Mouse (Mus musculus) heart, embryonic 16.5 days (tissue): ENCODE measurements around the gene Ptpn9. TPM values are rescaled to one million over a fixed set of nuclear protein-coding genes. Genes with fewer than 3 reads are reported as not detected.

Source experiments
- ATAC-seq: fragments of 200-750 bp; cut with Nextera tagmentation; replicated peaks from 2 replicates; pipeline ENCODE4 v1.8.0; 2017; ENCODE audit warnings: moderate number of reproducible peaks; ENCODE audit not compliant: insufficient read depth, low FRiP score; ENCODE audit errors: extremely low read depth
- H3K27ac ChIP-seq: fragments of 300-500 bp; sonication (generic); 2 replicates; pipeline ENCODE4 v1.5.1; 2014; ENCODE audit warnings: mild to moderate bottlenecking, low read length, control low read depth, moderate library complexity
- H3K27me3 ChIP-seq: fragments of 300-500 bp; sonication (generic); 2 replicates; pipeline ENCODE4 v1.6.1; 2014; ENCODE audit warnings: low read length, mixed read lengths; ENCODE audit not compliant: control insufficient read depth, insufficient read depth
- H3K36me3 ChIP-seq: fragments of 300-500 bp; sonication (generic); 2 replicates; pipeline ENCODE4 v1.6.1; 2014; ENCODE audit not compliant: control insufficient read depth, insufficient read depth
- H3K4me1 ChIP-seq: fragments of 300-500 bp; sonication (generic); 2 replicates; pipeline ENCODE4 v1.6.1; 2014; ENCODE audit warnings: low read length, mixed read lengths; ENCODE audit not compliant: control insufficient read depth, insufficient read depth
- H3K4me2 ChIP-seq: fragments of 300-500 bp; sonication (generic); 2 replicates; pipeline ENCODE4 v1.6.1; 2014; ENCODE audit warnings: low read depth, mild to moderate bottlenecking, control low read depth, low read length
- H3K4me3 ChIP-seq: fragments of 300-500 bp; sonication (generic); 2 replicates; pipeline ENCODE4 v1.5.1; 2014; ENCODE audit warnings: mild to moderate bottlenecking, control low read depth, low read length
- H3K9ac ChIP-seq: fragments of 300-500 bp; sonication (generic); 2 replicates; pipeline ENCODE4 v1.6.1; 2014; ENCODE audit warnings: low read length, control low read depth
- H3K9me3 ChIP-seq: fragments of 300-500 bp; sonication (generic); replicated peaks from 2 replicates; pipeline ENCODE4 v1.6.1; 2016; ENCODE audit warnings: low read length; ENCODE audit not compliant: control insufficient read depth
- WGBS: fragments of 180-500 bp; shearing (Covaris S2); extraction: QIAGEN DNeasy Blood & Tissue Kit; methylation state at CpG from one replicate; pipeline ENCODE4 v1.1.7; 2014; 5-methylcytosine and 5-hydroxymethylcytosine counted together
- polyA plus RNA-seq: library from polyadenylated mRNA; unstranded; fragments of >200 nt; fragmentation: Nextera tagmentation; extraction: Ambion mirVana; gene quantifications from 2 replicates; pipeline ENCODE4 v1.2.1, GENCODE M21; 2015

Ptpn9 gene
- polyA plus RNA-seq, 1 experiment from 2014 or later = 12.7 TPM

DNA sequence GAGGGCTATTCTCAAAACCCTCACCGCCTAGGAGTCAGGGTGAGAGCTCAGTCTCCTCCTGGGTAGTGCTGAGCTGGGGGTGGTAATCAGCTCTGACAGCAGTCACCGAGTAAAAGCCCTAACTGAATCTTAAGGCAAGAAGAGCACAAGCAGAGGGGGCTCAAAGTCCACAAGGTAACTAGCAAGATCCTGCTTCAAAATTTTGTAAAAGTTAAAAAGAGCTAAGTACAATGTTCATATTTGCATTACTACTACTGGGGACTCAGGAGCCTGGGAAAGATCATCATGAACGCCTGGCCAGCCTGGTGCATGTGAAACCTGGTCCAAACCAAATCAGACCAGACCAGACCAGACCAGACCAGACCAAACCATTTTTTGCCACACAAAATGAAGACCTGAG lies 73.5 kb downstream of the Ptpn9 start:
- no peak overlapping the region for H3K27ac ChIP-seq
- WGBS = 55% methylated on average over 3 of the region's 3 CpGs
- H3K9ac ChIP-seq = no peak overlapping the region
- no peak overlapping the region for H3K4me3 ChIP-seq
- H3K36me3 ChIP-seq = no peaks in the 10 kb centered on the region
- peaks cover 9% of the 10 kb centered on the region for H3K4me1 ChIP-seq
- no peaks in the 10 kb centered on the region for H3K9me3 ChIP-seq
- H3K4me2 ChIP-seq = no peak overlapping the region
- H3K27me3 ChIP-seq = no peaks in the 10 kb centered on the region
- no peak for ATAC-seq

GRCm38 (mm10) chr9:57070262-57070661 lies 75.5 kb downstream of the Ptpn9 start:
- Histone ChIP-seq H3K4me1 (peaks cover 17% of the 10 kb centered on the region), H3K36me3 (no peaks in the 10 kb centered on the region), H3K27ac (no peak overlapping the region), H3K4me3 (no peak overlapping the region), H3K9me3 (no peaks in the 10 kb centered on the region), H3K9ac (no peak overlapping the region), H3K27me3 (no peaks in the 10 kb centered on the region), H3K4me2 (no peak overlapping the region)
- no peak for ATAC-seq
- WGBS = 32% methylated on average over 1 of the region's 1 CpGs

- WGBS = 10% methylated on average over 5 of the region's 5 CpGs
- H3K4me2 ChIP-seq = peak overlapping the region; percentile 71
- peak overlapping the region; percentile 91 for H3K4me3 ChIP-seq
- no peaks in the 10 kb centered on the region for H3K36me3 ChIP-seq
- H3K9ac ChIP-seq = peak overlapping the region; percentile 89
- no peak for ATAC-seq
- H3K27me3 ChIP-seq = no peaks in the 10 kb centered on the region
- H3K9me3 ChIP-seq = no peaks in the 10 kb centered on the region
- peak overlapping the region; percentile 100 for H3K27ac ChIP-seq
- peaks cover 17% of the 10 kb centered on the region for H3K4me1 ChIP-seq
Observed at GRCm38 (mm10) chr9:57070800-57071545, 76.2 kb downstream of the Ptpn9 start.

DNA sequence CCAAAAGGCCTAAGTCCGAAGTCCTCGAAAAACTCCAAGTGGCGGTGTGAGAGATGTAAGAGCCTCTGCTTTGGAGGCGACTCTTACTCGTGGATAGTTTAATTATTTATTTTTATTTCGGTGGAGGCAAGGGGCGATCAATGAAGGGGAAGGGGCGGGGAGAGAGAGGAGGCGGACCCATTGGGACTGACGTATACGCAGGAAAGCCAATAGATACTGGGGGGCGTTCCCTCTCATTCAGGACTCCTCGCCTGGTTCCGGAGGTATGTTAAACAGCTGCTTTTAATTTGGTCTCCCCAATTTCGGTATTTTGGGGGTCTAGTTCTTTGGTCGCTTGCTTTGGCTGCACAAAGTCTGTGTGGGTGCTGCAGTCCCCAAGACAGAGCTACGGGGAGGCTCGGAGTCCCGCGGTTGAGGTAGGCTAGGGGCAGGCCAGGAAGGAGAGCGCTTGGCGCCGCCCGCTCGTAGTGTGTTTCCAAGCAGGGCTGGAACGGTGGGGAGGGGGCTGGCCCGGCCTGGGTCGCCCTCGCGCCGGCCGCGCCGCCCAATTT lies 77.2 kb downstream of the Ptpn9 start, which contains the start of gene Sin3a:
Gene Sin3a, plus strand, starts transcription at position 240 of the 551 bp plus-strand sequence.
- under 1% methylated on average over 34 of the region's 34 CpGs for WGBS
- peak within 1 kb of the TSS; percentile 71 for H3K4me2 ChIP-seq
- peak within 1 kb of the TSS; percentile 100 for H3K27ac ChIP-seq
- no peak for ATAC-seq
- H3K4me1 ChIP-seq = peaks cover 17% of the 10 kb centered on the region
- H3K36me3 ChIP-seq = no peaks in the 10 kb centered on the region
- no peaks in the 10 kb centered on the region for H3K27me3 ChIP-seq
- peak within 1 kb of the TSS; percentile 91 for H3K4me3 ChIP-seq
- peak within 1 kb of the TSS; percentile 89 for H3K9ac ChIP-seq
- H3K9me3 ChIP-seq = no peaks in the 10 kb centered on the region

DNA sequence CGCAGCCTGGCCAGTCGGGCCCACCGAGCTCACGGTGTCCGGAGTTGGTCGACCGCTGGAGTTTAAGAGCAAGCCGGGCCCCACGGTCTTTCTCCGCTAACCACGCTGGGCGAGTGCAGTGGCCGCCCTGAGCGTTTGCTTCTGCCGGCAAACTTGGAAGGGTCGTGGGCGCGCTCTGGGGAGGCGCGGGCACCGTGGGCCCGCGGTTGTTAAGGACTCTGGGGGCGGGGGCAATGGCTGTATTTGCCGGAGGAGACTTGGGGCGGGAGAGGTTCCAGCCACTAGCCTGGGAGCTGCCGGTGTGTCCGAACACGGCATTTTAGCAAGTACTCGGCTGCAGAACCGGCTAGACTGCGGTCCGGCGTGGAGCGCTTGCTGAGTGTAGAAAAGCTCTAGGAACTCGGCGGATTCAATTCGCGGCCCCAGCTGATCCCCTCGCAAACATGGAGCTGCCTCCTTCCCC lies 77.8 kb downstream of the Ptpn9 start:
- H3K27ac ChIP-seq = peak overlapping the region; percentile 100
- H3K4me3 ChIP-seq = peak overlapping the region; percentile 91
- ATAC-seq = no peak
- H3K9ac ChIP-seq = peak overlapping the region; percentile 89
- H3K4me1 ChIP-seq = peaks cover 19% of the 10 kb centered on the region
- WGBS = 0% methylated on average over 40 of the region's 40 CpGs
- peak overlapping the region; percentile 71 for H3K4me2 ChIP-seq
- no peaks in the 10 kb centered on the region for H3K27me3 ChIP-seq
- no peaks in the 10 kb centered on the region for H3K9me3 ChIP-seq
- H3K36me3 ChIP-seq = no peaks in the 10 kb centered on the region

DNA sequence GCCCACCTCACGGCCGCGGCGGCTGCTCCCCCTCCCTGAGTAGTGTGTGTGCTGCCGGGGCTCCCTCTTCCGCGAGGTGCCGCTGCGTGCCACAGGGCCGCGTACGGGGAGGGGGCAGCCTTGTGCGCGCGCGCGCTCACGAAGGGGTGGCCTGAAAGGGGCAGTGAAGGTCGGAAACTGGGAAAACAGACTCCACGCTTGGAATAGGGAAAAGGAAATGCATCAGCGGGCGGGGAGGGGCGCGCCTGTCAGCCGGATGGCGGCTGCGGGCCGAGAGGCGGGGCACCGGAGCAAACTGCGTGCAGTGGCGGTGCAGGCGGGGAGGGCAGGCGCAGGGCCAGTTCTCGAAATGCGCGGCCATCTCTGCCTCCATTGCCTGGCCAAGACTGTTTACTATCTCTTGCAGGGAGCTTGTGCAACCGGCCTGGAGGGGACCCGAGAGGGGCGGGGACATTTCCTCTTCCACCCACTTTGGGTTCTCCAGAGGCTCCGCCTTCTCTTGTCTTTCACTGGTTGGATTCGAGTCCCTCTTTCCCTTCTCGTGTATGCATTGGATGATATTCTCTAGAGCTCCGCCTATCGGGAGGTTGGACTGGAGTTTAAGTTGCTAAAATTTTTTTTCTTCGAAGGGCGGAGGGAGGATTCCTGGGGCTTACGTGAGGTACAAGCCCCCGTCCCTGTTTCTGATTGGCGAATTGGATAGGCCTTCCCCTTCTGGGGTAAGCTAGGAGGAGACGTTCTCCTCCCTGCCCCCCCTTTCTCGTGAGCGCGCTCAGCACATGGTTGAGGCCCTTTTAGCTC lies 78.5 kb downstream of the Ptpn9 start:
- Histone ChIP-seq H3K9me3 (no peaks in the 10 kb centered on the region), H3K27me3 (no peaks in the 10 kb centered on the region), H3K9ac (peak overlapping the region; percentile 89), H3K4me2 (peak overlapping the region; percentile 81), H3K4me1 (peaks cover 24% of the 10 kb centered on the region), H3K36me3 (no peaks in the 10 kb centered on the region), H3K4me3 (peak overlapping the region; percentile 91), H3K27ac (peak overlapping the region; percentile 100)
- under 1% methylated on average over 52 of the region's 54 CpGs for WGBS
- peak; percentile 68 for ATAC-seq

DNA sequence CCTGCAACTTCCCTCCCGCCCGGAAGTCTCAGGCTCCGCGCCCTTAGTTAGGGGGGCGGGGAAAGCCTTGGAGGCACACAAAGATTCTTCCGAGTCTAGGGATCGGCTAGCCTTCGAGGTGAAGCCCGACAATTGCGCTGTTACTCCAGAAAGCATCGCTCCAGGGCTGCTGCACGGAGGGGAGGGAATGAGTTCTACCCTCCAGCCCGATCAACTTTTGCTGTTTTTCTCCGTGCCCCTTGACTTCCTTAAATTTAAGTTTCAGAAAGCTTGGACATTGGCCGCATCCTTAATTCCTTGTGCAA lies 79.0 kb downstream of the Ptpn9 start:
- H3K9ac ChIP-seq = peak overlapping the region; percentile 87
- ATAC-seq = no peak
- peaks cover 26% of the 10 kb centered on the region for H3K4me1 ChIP-seq
- H3K27me3 ChIP-seq = no peaks in the 10 kb centered on the region
- no peaks in the 10 kb centered on the region for H3K9me3 ChIP-seq
- H3K4me3 ChIP-seq = peak overlapping the region; percentile 91
- H3K27ac ChIP-seq = peak overlapping the region; percentile 98
- H3K36me3 ChIP-seq = no peaks in the 10 kb centered on the region
- under 1% methylated on average over 15 of the region's 15 CpGs for WGBS
- peak overlapping the region; percentile 81 for H3K4me2 ChIP-seq

DNA sequence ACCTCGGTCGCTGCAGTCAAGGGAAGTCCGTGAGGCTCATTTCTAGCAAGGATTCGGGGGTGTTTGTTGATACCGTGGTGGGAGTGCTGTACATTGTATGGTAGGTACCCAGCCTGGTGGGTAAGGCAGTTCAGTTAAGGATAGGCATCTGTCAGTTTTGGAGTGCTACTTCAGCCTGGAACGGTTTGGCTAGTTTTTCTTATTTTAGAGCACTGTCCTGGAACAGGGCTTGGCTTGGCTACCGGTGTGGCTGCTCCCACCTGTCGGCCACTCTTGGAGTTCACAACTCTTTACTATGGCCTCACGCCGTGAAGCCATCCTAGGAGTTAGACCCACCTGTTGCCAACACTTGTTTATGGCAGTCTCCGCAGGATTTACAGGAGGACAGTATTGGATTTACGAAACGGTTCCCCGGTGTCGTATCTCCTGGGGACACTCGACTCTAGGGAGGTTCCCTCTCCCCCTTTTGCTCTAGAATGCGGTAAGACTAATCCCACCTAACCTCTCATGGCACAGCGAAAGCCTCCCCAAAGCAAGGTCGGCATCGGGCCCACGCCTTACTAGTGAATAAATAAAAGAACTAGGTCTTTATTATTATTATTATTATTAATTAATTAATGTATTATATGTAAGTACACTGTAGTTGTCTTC lies 79.6 kb downstream of the Ptpn9 start:
- Histone ChIP-seq H3K4me2 (peak overlapping the region; percentile 81), H3K36me3 (no peaks in the 10 kb centered on the region), H3K4me1 (peaks cover 26% of the 10 kb centered on the region), H3K27me3 (no peaks in the 10 kb centered on the region), H3K4me3 (peak overlapping the region; percentile 91), H3K27ac (peak overlapping the region; percentile 98), H3K9me3 (no peaks in the 10 kb centered on the region), H3K9ac (peak overlapping the region; percentile 87)
- 5% methylated on average over 21 of the region's 21 CpGs for WGBS
- ATAC-seq = no peak
